ENCODE assay signal across 22 mouse cellular contexts in genomic region chr5:44505221-44505620, GRCm38 (mm10).
DNase-seq lines count a peak whose midpoint lies in the region; ATAC-seq lines count a peak whose summit lies in the region.
"Had no signal": no experiment of that assay in that cellular context is flagged by ENCODE, and none has a peak within 500 bp of the region (broad histone marks: within the 10 kb centered on the region; RNA-seq: fewer than 3 reads in every experiment).

No protein-coding gene starts in this region.

- H3K9me3 ChIP-seq in embryonic facial prominence, embryonic 14.5 days (ENCODE audit: control insufficient read depth, low read length) = no peaks in the 10 kb centered on the region
- 0 out of 2 replicates have a peak, but pooled peaks cover 3% of the 10 kb centered on the region for H3K9me3 ChIP-seq in embryonic facial prominence, embryonic 10.5 days
- H3K9me3 ChIP-seq: G1E had no signal

- H3K4me2 ChIP-seq in embryonic facial prominence, embryonic 14.5 days (ENCODE audit: low read depth, low read length) = no peak overlapping the region

- no peak overlapping the region for H3K9ac ChIP-seq in embryonic facial prominence, embryonic 14.5 days (ENCODE audit: low read depth, low read length)

- H3K27ac ChIP-seq in embryonic facial prominence, embryonic 14.5 days (replicated peaks; ENCODE audit: low read depth, low read length) = no peak overlapping the region
- H3K27ac ChIP-seq in embryonic facial prominence, embryonic 10.5 days (replicated peaks) = no peak overlapping the region

- H3K27me3 ChIP-seq in embryonic facial prominence, embryonic 14.5 days (replicated peaks; ENCODE audit: control insufficient read depth, insufficient read depth, low read length) = no peaks in the 10 kb centered on the region
- H3K27me3 ChIP-seq in embryonic facial prominence, embryonic 10.5 days (replicated peaks; ENCODE audit: low read depth, poor library complexity, severe bottlenecking) = no peaks in the 10 kb centered on the region
- H3K27me3 ChIP-seq: CH12.LX had no signal

- no peak for ATAC-seq in embryonic facial prominence, embryonic 14.5 days (ENCODE audit: low read depth)
- peak; percentile 41; the same call in 1 of the 2 replicates for ATAC-seq in frontal cortex, adult (ENCODE audit: low TSS enrichment)
- ATAC-seq: activated CD4-positive, CD25-positive, alpha-beta regulatory T cell, adult 4 months; CD4-positive, CD25-positive, alpha-beta regulatory T cell, adult 4 months; Patski had no signal

- H3K4me3 ChIP-seq in embryonic facial prominence, embryonic 14.5 days (ENCODE audit: low read depth, low read length) = no peak overlapping the region
- no peak overlapping the region for H3K4me3 ChIP-seq in embryonic facial prominence, embryonic 10.5 days

- DNase-seq in cerebellum, postnatal 10 days = peak; percentile 45 to 61
- DNase-seq in cerebellum, adult 9-10 months = no peak
- DNase-seq in cerebellum, postnatal 14 days = peak; percentile 18 to 58
- no peak for DNase-seq in cerebellum, postnatal 4 days (ENCODE audit: low spot score in 2 of 2)
- DNase-seq in embryonic facial prominence, embryonic 14.5 days (ENCODE audit: low spot score) = peak; percentile 7
- no peak for DNase-seq in embryonic facial prominence, embryonic 10.5 days (ENCODE audit: low spot score)
- no peak for DNase-seq in frontal cortex, postnatal 25 days (ENCODE audit: low spot score in 2 of 2)
- DNase-seq: adrenal gland, adult 2 months; adrenal gland, adult 8-10 months; adrenal gland, postnatal 10 days; adrenal gland, postnatal 14 days; adrenal gland, postnatal 25 days; adrenal gland, postnatal 36 days; B cell, adult 2 months; cerebellum, adult 11 months; cerebellum, adult 11-12 months had no signal

- peaks cover 4% of the 10 kb centered on the region; the same call in 1 of the 2 replicates for H3K4me1 ChIP-seq in embryonic facial prominence, embryonic 14.5 days (ENCODE audit: control insufficient read depth, insufficient read depth, low read length)
- H3K4me1 ChIP-seq in embryonic facial prominence, embryonic 10.5 days = no peaks in the 10 kb centered on the region

- 80% methylated on average over 5 of the region's 5 CpGs for WGBS in embryonic facial prominence, embryonic 14.5 days
- 89% methylated on average over 5 of the region's 5 CpGs for WGBS in embryonic facial prominence, embryonic 10.5 days

- H3K36me3 ChIP-seq in embryonic facial prominence, embryonic 14.5 days (ENCODE audit: control insufficient read depth, insufficient read depth, low read length) = no peaks in the 10 kb centered on the region
- H3K36me3 ChIP-seq in embryonic facial prominence, embryonic 10.5 days (replicated peaks) = no peaks in the 10 kb centered on the region; the same call in 1 of the 2 replicates
- H3K36me3 ChIP-seq: G1E had no signal

Comparison
In these comparisons a context has a peak if more than half of its experiments do, and no peak if none do; other contexts are left out.
1. DNase-seq: peak in cerebellum, postnatal 10 days (2 of 2), cerebellum, postnatal 14 days (2 of 2) and embryonic facial prominence, embryonic 14.5 days (single experiment); none in cerebellum, adult 9-10 months (single experiment), cerebellum, postnatal 4 days (0 of 2), embryonic facial prominence, embryonic 10.5 days (single experiment) and frontal cortex, postnatal 25 days (0 of 2).